Mouse (Mus musculus): ENCODE measurements around the gene Ckmt2.
A peak's percentile ranks its signal among the peaks of the same experiment; 100 is the strongest.

Gene Ckmt2

GRCm38 (mm10) chr13:91876741-91877349 is at the start of gene Ckmt2:
TSS of gene Ckmt2 (minus strand) at chr13:91876885.
- DNase-seq (ENCODE audit: low spot score): no peak

GRCm38 (mm10) chr13:91921010-91921409 is 44.3 kb upstream of the Ckmt2 start:
- no peak for DNase-seq (ENCODE audit: low spot score)

- no peak for DNase-seq (ENCODE audit: low spot score)
Measured at GRCm38 (mm10) chr13:91918764-91919163, 42.1 kb upstream of the Ckmt2 start.

GRCm38 (mm10) chr13:91917835-91918234 is 41.1 kb upstream of the Ckmt2 start:
- no peak for DNase-seq (ENCODE audit: low spot score)

GRCm38 (mm10) chr13:91916308-91916707 is 39.6 kb upstream of the Ckmt2 start:
- DNase-seq (ENCODE audit: low spot score): peak; percentile 71

- DNase-seq (ENCODE audit: low spot score): no peak
Measured at GRCm38 (mm10) chr13:91915582-91916239, 39.0 kb upstream of the Ckmt2 start.

- DNase-seq (ENCODE audit: low spot score): no peak
Measured at GRCm38 (mm10) chr13:91915192-91915581, 38.5 kb upstream of the Ckmt2 start.

GRCm38 (mm10) chr13:91911652-91912051 is 35.0 kb upstream of the Ckmt2 start:
- no peak for DNase-seq (ENCODE audit: low spot score)

GRCm38 (mm10) chr13:91911211-91911610 is 34.5 kb upstream of the Ckmt2 start:
- no peak for DNase-seq (ENCODE audit: low spot score)

- DNase-seq (ENCODE audit: low spot score): peak; percentile 89
Measured at GRCm38 (mm10) chr13:91908202-91908980, 31.7 kb upstream of the Ckmt2 start.

GRCm38 (mm10) chr13:91906338-91906737 is 29.7 kb upstream of the Ckmt2 start:
- peak; percentile 30 for DNase-seq (ENCODE audit: low spot score)

GRCm38 (mm10) chr13:91896476-91896875 is 19.8 kb upstream of the Ckmt2 start:
- no peak for DNase-seq (ENCODE audit: low spot score)

- DNase-seq (ENCODE audit: low spot score): peak; percentile 42
Measured at GRCm38 (mm10) chr13:91893132-91893531, 16.4 kb upstream of the Ckmt2 start.

- no peak for DNase-seq (ENCODE audit: low spot score)
Measured at GRCm38 (mm10) chr13:91890031-91890619, 13.4 kb upstream of the Ckmt2 start.

- no peak for DNase-seq (ENCODE audit: low spot score)
Measured at GRCm38 (mm10) chr13:91884714-91885386, 8.2 kb upstream of the Ckmt2 start.

- DNase-seq (ENCODE audit: low spot score): peak; percentile 51
Measured at GRCm38 (mm10) chr13:91881837-91882480, 5.3 kb upstream of the Ckmt2 start.

- DNase-seq (ENCODE audit: low spot score): no peak
Measured at GRCm38 (mm10) chr13:91880256-91880655, 3.6 kb upstream of the Ckmt2 start.

- no peak for DNase-seq (ENCODE audit: low spot score)
Measured at GRCm38 (mm10) chr13:91877996-91878395, 1.3 kb upstream of the Ckmt2 start.

GRCm38 (mm10) chr13:91877350-91877749 is 665 bp upstream of the Ckmt2 start:
- no peak for DNase-seq (ENCODE audit: low spot score)

GRCm38 (mm10) chr13:91875581-91875980 is 1.1 kb downstream of the Ckmt2 start:
- DNase-seq (ENCODE audit: low spot score): no peak

- DNase-seq (ENCODE audit: low spot score): no peak
Measured at GRCm38 (mm10) chr13:91874565-91874964, 2.1 kb downstream of the Ckmt2 start.

Measured in MN1 (cell line).